Mouse (Mus musculus) CD4-positive, CD25-positive, alpha-beta regulatory T cell, adult 4 months (primary cell): Measurements from ENCODE around the gene Syne2. TPM values are rescaled to one million over a fixed set of nuclear protein-coding genes. Genes with fewer than 3 reads are reported as not detected.

Source experiments
- ATAC-seq: one replicate; pipeline ENCODE4 v1.8.0; 2017
- polyA plus RNA-seq, 2 experiments: library from polyadenylated mRNA; unstranded; fragments of 100-300 nt; shearing (Covaris generic); gene quantifications; one replicate each; pipeline ENCODE4 v1.2.1; 2017

Syne2 gene
- polyA plus RNA-seq, result 10 to 100 TPM; 10.9 to 19.2 TPM

GRCm38 (mm10) chr12:75817959-75818452, at the start of gene Syne2:
Gene Syne2 (plus strand): TSS chr12:75818134.
- ATAC-seq, result peak; percentile 77

- ATAC-seq, result no peak
Measured at GRCm38 (mm10) chr12:75771410-75771809, 46.5 kb upstream of the Syne2 start.

GRCm38 (mm10) chr12:75772424-75773034, 45.4 kb upstream of the Syne2 start:
- ATAC-seq, result peak; percentile 89

- ATAC-seq, result no peak
Measured at GRCm38 (mm10) chr12:75781445-75781844, 36.5 kb upstream of the Syne2 start.

- no peak for ATAC-seq
Measured at GRCm38 (mm10) chr12:75781995-75782394, 35.9 kb upstream of the Syne2 start.

GRCm38 (mm10) chr12:75784271-75784751, 33.6 kb upstream of the Syne2 start:
- no peak for ATAC-seq

GRCm38 (mm10) chr12:75786681-75787080, 31.3 kb upstream of the Syne2 start:
- peak; percentile 76 for ATAC-seq

- ATAC-seq, result no peak
Measured at GRCm38 (mm10) chr12:75789451-75789850, 28.5 kb upstream of the Syne2 start.

- no peak for ATAC-seq
Measured at GRCm38 (mm10) chr12:75794527-75794926, 23.4 kb upstream of the Syne2 start.

GRCm38 (mm10) chr12:75796510-75796909, 21.4 kb upstream of the Syne2 start:
- no peak for ATAC-seq

- ATAC-seq, result no peak
Measured at GRCm38 (mm10) chr12:75806281-75806680, 11.7 kb upstream of the Syne2 start.

GRCm38 (mm10) chr12:75813766-75814165, 4.2 kb upstream of the Syne2 start:
- no peak for ATAC-seq

GRCm38 (mm10) chr12:75814551-75814950, 3.4 kb upstream of the Syne2 start:
- no peak for ATAC-seq

GRCm38 (mm10) chr12:75816981-75817856, 715 bp upstream of the Syne2 start:
- ATAC-seq, result no peak

- ATAC-seq, result peak; percentile 39
Measured at GRCm38 (mm10) chr12:75818453-75819434, 810 bp downstream of the Syne2 start.

- no peak for ATAC-seq
Measured at GRCm38 (mm10) chr12:75819481-75819880, 1.5 kb downstream of the Syne2 start.

GRCm38 (mm10) chr12:75820216-75820615, 2.3 kb downstream of the Syne2 start:
- ATAC-seq, result no peak

GRCm38 (mm10) chr12:75822122-75822521, 4.2 kb downstream of the Syne2 start:
- no peak for ATAC-seq

GRCm38 (mm10) chr12:75823475-75823874, 5.5 kb downstream of the Syne2 start:
- no peak for ATAC-seq

GRCm38 (mm10) chr12:75825458-75825857, 7.5 kb downstream of the Syne2 start:
- ATAC-seq, result peak; percentile 37

- no peak for ATAC-seq
Measured at GRCm38 (mm10) chr12:75826699-75827353, 8.9 kb downstream of the Syne2 start.

GRCm38 (mm10) chr12:75827751-75828150, 9.8 kb downstream of the Syne2 start:
- no peak for ATAC-seq
